Mouse (Mus musculus) MEL-GATA-1-ER (cell line): ENCODE results near the gene Tmod2.
"Not testable (repeated sequence)": the region's sequence is repeated elsewhere in the genome, so short reads cannot be mapped to it uniquely, and the experiment has no call there.

Experiments used
- DNase-seq: peaks from one replicate; pipeline ENCODE4 v3.0.0-alpha.2; 2012; ENCODE audit warnings: low read depth; ENCODE audit errors: extremely low read depth

Gene Tmod2

GRCm38 (mm10) chr9:75610571-75611493 is at the start of gene Tmod2:
Tmod2 (minus strand) TSS chr9:75611325.
- no peak for DNase-seq

- DNase-seq = no peak
These were observed 49.8 kb upstream of the Tmod2 start for GRCm38 (mm10) chr9:75660917-75661316.

- DNase-seq = not testable (repeated sequence)
These were observed 45.3 kb upstream of the Tmod2 start for GRCm38 (mm10) chr9:75656456-75656855.

GRCm38 (mm10) chr9:75653981-75654911 is 43.1 kb upstream of the Tmod2 start:
- no peak for DNase-seq

- DNase-seq = no peak
These were observed 34.3 kb upstream of the Tmod2 start for GRCm38 (mm10) chr9:75645405-75645804.

GRCm38 (mm10) chr9:75634226-75634625 is 23.1 kb upstream of the Tmod2 start:
- no peak for DNase-seq

- no peak for DNase-seq
These were observed 22.5 kb upstream of the Tmod2 start for GRCm38 (mm10) chr9:75633603-75634002.

GRCm38 (mm10) chr9:75632902-75633301 is 21.8 kb upstream of the Tmod2 start:
- no peak for DNase-seq

- DNase-seq = no peak
These were observed 21.0 kb upstream of the Tmod2 start for GRCm38 (mm10) chr9:75632111-75632510.

GRCm38 (mm10) chr9:75630823-75631454 is 19.8 kb upstream of the Tmod2 start:
- no peak for DNase-seq

GRCm38 (mm10) chr9:75626308-75626604 is 15.1 kb upstream of the Tmod2 start:
- DNase-seq = no peak

GRCm38 (mm10) chr9:75625556-75626307 is 14.6 kb upstream of the Tmod2 start, which contains the start of gene Lysmd2:
Lysmd2 (plus strand) TSS chr9:75625741.
- no peak for DNase-seq

- DNase-seq = no peak
These were observed 13.9 kb upstream of the Tmod2 start for GRCm38 (mm10) chr9:75624983-75625555.

GRCm38 (mm10) chr9:75621428-75621827 is 10.3 kb upstream of the Tmod2 start:
- no peak for DNase-seq

- not testable (repeated sequence) for DNase-seq
These were observed 8.6 kb upstream of the Tmod2 start for GRCm38 (mm10) chr9:75619761-75620160.

GRCm38 (mm10) chr9:75618836-75619400 is 7.8 kb upstream of the Tmod2 start:
- no peak for DNase-seq

GRCm38 (mm10) chr9:75616560-75616959 is 5.4 kb upstream of the Tmod2 start:
- DNase-seq = no peak

GRCm38 (mm10) chr9:75609965-75610364 is 1.2 kb downstream of the Tmod2 start:
- no peak for DNase-seq

GRCm38 (mm10) chr9:75609505-75609904 is 1.6 kb downstream of the Tmod2 start:
- DNase-seq = no peak

GRCm38 (mm10) chr9:75607496-75607895 is 3.6 kb downstream of the Tmod2 start:
- no peak for DNase-seq
